Mouse (Mus musculus) urinary bladder, postnatal 10 days (tissue): ENCODE measurements around the gene Zfp37.
"Not testable (repeated sequence)": the region's sequence is repeated elsewhere in the genome, so short reads cannot be mapped to it uniquely, and the experiment has no call there.

Experiments
- DNase-seq: peaks from one replicate; pipeline ENCODE4 v3.0.0; 2022; ENCODE audit warnings: low spot score

Zfp37 gene

GRCm38 (mm10) chr4:62230769-62231168 lies at the start of gene Zfp37:
Gene Zfp37, minus strand, starts transcription at chr4:62231047.
- no peak for DNase-seq

- DNase-seq: no peak
These were observed 47.2 kb upstream of the Zfp37 start for GRCm38 (mm10) chr4:62278081-62278480.

GRCm38 (mm10) chr4:62277222-62277621 lies 46.4 kb upstream of the Zfp37 start:
- no peak for DNase-seq

- no peak for DNase-seq
These were observed 45.8 kb upstream of the Zfp37 start for GRCm38 (mm10) chr4:62276642-62277041.

GRCm38 (mm10) chr4:62274841-62275536 lies 44.1 kb upstream of the Zfp37 start:
- no peak for DNase-seq

GRCm38 (mm10) chr4:62273916-62274315 lies 43.1 kb upstream of the Zfp37 start:
- DNase-seq: no peak

GRCm38 (mm10) chr4:62272696-62273095 lies 41.8 kb upstream of the Zfp37 start:
- no peak for DNase-seq

GRCm38 (mm10) chr4:62267101-62267500 lies 36.3 kb upstream of the Zfp37 start:
- no peak for DNase-seq

- DNase-seq: not testable (repeated sequence)
These were observed 35.2 kb upstream of the Zfp37 start for GRCm38 (mm10) chr4:62266016-62266415.

- no peak for DNase-seq
These were observed 34.4 kb upstream of the Zfp37 start for GRCm38 (mm10) chr4:62265154-62265836.

- DNase-seq: no peak
These were observed 32.4 kb upstream of the Zfp37 start for GRCm38 (mm10) chr4:62263133-62263844.

GRCm38 (mm10) chr4:62262276-62262675 lies 31.4 kb upstream of the Zfp37 start, which contains the start of gene Slc31a2:
Gene Slc31a2, plus strand, starts transcription at chr4:62262562.
- no peak for DNase-seq

GRCm38 (mm10) chr4:62256931-62257330 lies 26.1 kb upstream of the Zfp37 start:
- no peak for DNase-seq

GRCm38 (mm10) chr4:62254551-62254950 lies 23.7 kb upstream of the Zfp37 start:
- no peak for DNase-seq

GRCm38 (mm10) chr4:62251776-62252175 lies 20.9 kb upstream of the Zfp37 start:
- no peak for DNase-seq

GRCm38 (mm10) chr4:62250896-62251544 lies 20.2 kb upstream of the Zfp37 start:
- no peak for DNase-seq

- no peak for DNase-seq
These were observed 17.5 kb upstream of the Zfp37 start for GRCm38 (mm10) chr4:62248328-62248727.

- DNase-seq: no peak
These were observed 9.7 kb upstream of the Zfp37 start for GRCm38 (mm10) chr4:62240586-62240985.

- no peak for DNase-seq
These were observed 694 bp downstream of the Zfp37 start for GRCm38 (mm10) chr4:62230153-62230552.

- no peak for DNase-seq
These were observed 1.4 kb downstream of the Zfp37 start for GRCm38 (mm10) chr4:62229448-62229847.

GRCm38 (mm10) chr4:62228391-62228790 lies 2.5 kb downstream of the Zfp37 start:
- DNase-seq: no peak

- DNase-seq: no peak
These were observed 17.4 kb downstream of the Zfp37 start for GRCm38 (mm10) chr4:62213490-62213889.
